Mouse (Mus musculus) c-Kit-positive CD71-positive TER-119-positive erythroid progenitor cells, embryonic 14.5 days (primary cell): Measurements from ENCODE around the gene Olfr1449.
"Not testable (repeated sequence)": the region's sequence is repeated elsewhere in the genome, so short reads cannot be mapped to it uniquely, and the experiment has no call there.

ENCODE experiments used
- DNase-seq: peaks from one replicate; pipeline ENCODE4 v3.0.0-alpha.2; 2013; ENCODE audit warnings: low spot score

Olfr1449 gene

GRCm38 (mm10) chr19:12930540-12930939 lies at the start of gene Olfr1449:
Gene Olfr1449 (plus strand): TSS chr19:12930840.
- no peak for DNase-seq

GRCm38 (mm10) chr19:12883555-12883954 lies 47.1 kb upstream of the Olfr1449 start, which contains the start of gene Olfr1445:
Gene Olfr1445 (plus strand): TSS chr19:12883855.
- DNase-seq = no peak

GRCm38 (mm10) chr19:12893424-12893823 lies 37.2 kb upstream of the Olfr1449 start, which contains the start of gene Olfr1446:
Gene Olfr1446 (minus strand): TSS chr19:12893524.
- DNase-seq = no peak

GRCm38 (mm10) chr19:12903643-12904042 lies 27.0 kb upstream of the Olfr1449 start, which contains the start of gene Olfr1447:
Gene Olfr1447 (minus strand): TSS chr19:12903743.
- DNase-seq = no peak

- no peak for DNase-seq
These were observed 6.3 kb upstream of the Olfr1449 start, which contains the start of gene Olfr1448 for GRCm38 (mm10) chr19:12924319-12924718. Gene Olfr1448 (minus strand): TSS chr19:12924419.

- DNase-seq = no peak
These were observed 19.3 kb downstream of the Olfr1449 start, which contains the start of gene Olfr1450 for GRCm38 (mm10) chr19:12949958-12950357. Gene Olfr1450 (plus strand): TSS chr19:12950258.

GRCm38 (mm10) chr19:12970082-12970481 lies 39.4 kb downstream of the Olfr1449 start:
- DNase-seq = not testable (repeated sequence)
